Mouse (Mus musculus) embryonic facial prominence, embryonic 14.5 days (tissue): Measurements from ENCODE around the gene Insyn1. TPM values are rescaled to one million over a fixed set of nuclear protein-coding genes. Genes with fewer than 3 reads are reported as not detected.
A peak's percentile ranks its signal among the peaks of the same experiment; 100 is the strongest.

Experiments used
- ATAC-seq: fragments of 200-750 bp; cut with Nextera tagmentation; 2 replicates; pipeline ENCODE4 v1.8.0; 2017; ENCODE audit warnings: low read depth, moderate number of reproducible peaks, moderate TSS enrichment
- DNase-seq: peaks from one replicate; pipeline ENCODE4 v3.0.0-alpha.2; 2015; ENCODE audit warnings: low spot score
- H3K27ac ChIP-seq: fragments of 300-500 bp; sonication (generic); replicated peaks from 2 replicates; pipeline ENCODE4 v1.5.1; 2014; ENCODE audit warnings: low read depth, mild to moderate bottlenecking, low read length, moderate library complexity
- H3K27me3 ChIP-seq: fragments of 300-500 bp; sonication (generic); replicated peaks from 2 replicates; pipeline ENCODE4 v1.6.1; 2014; ENCODE audit warnings: low read length; ENCODE audit not compliant: control insufficient read depth, insufficient read depth
- H3K36me3 ChIP-seq: fragments of 300-500 bp; sonication (generic); 2 replicates; pipeline ENCODE4 v1.6.1; 2014; ENCODE audit warnings: low read length, mixed read lengths; ENCODE audit not compliant: control insufficient read depth, insufficient read depth
- H3K4me1 ChIP-seq: fragments of 300-500 bp; sonication (generic); 2 replicates; pipeline ENCODE4 v1.6.1; 2014; ENCODE audit warnings: antibody characterized with exemption, low read length; ENCODE audit not compliant: control insufficient read depth, insufficient read depth
- H3K4me2 ChIP-seq: fragments of 300-500 bp; sonication (generic); 2 replicates; pipeline ENCODE4 v1.6.1; 2014; ENCODE audit warnings: low read depth, mild to moderate bottlenecking, low read length, moderate library complexity, mixed read lengths
- H3K4me3 ChIP-seq: fragments of 300-500 bp; sonication (generic); 2 replicates; pipeline ENCODE4 v1.5.1; 2014; ENCODE audit warnings: low read depth, mild to moderate bottlenecking, low read length
- H3K9ac ChIP-seq: fragments of 300-500 bp; sonication (generic); 2 replicates; pipeline ENCODE4 v1.6.1; 2014; ENCODE audit warnings: low read depth, mild to moderate bottlenecking, low read length, moderate library complexity, mixed read lengths
- H3K9me3 ChIP-seq: fragments of 300-500 bp; sonication (generic); 2 replicates; pipeline ENCODE4 v1.6.1; 2016; ENCODE audit warnings: low read length; ENCODE audit not compliant: control insufficient read depth
- WGBS: fragments of 180-500 bp; shearing (Covaris S2); extraction: QIAGEN DNeasy Blood & Tissue Kit; methylation state at CpG from one replicate; pipeline ENCODE4 v1.1.7; 2014; 5-methylcytosine and 5-hydroxymethylcytosine counted together
- polyA plus RNA-seq: library from polyadenylated mRNA; unstranded; fragments of >200 nt; fragmentation: Nextera tagmentation; extraction: Ambion mirVana; gene quantifications from 2 replicates; pipeline ENCODE4 v1.2.1, GENCODE M21; 2014

The Insyn1 gene
- polyA plus RNA-seq, 1 experiment from 2014 or later = 4.9 TPM

DNA sequence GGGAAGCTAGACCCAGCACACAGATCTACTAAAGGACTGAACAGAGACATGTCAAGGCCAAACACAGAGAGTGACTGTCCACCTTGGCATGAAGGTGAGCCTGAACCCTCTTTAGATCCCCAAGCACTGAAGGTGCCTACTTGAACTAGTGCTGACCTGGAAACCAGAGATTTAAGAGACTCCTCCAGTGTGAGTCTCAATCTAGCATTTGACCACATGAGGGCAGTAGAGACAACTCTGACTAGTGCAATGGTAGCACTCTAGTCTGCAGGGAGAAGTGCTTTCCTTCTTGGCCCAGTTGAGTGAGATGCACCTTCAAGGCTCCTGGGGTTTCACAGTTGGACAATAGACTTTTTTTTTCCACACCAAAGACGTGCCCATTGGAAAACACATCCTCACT is 46.4 kb downstream of the Insyn1 start:
- peaks cover 67% of the 10 kb centered on the region for H3K36me3 ChIP-seq
- ATAC-seq = 0 out of 2 replicates have a peak, but pooled peaks have one; percentile 48
- WGBS = 69% methylated on average over 1 of the region's 1 CpGs

DNA sequence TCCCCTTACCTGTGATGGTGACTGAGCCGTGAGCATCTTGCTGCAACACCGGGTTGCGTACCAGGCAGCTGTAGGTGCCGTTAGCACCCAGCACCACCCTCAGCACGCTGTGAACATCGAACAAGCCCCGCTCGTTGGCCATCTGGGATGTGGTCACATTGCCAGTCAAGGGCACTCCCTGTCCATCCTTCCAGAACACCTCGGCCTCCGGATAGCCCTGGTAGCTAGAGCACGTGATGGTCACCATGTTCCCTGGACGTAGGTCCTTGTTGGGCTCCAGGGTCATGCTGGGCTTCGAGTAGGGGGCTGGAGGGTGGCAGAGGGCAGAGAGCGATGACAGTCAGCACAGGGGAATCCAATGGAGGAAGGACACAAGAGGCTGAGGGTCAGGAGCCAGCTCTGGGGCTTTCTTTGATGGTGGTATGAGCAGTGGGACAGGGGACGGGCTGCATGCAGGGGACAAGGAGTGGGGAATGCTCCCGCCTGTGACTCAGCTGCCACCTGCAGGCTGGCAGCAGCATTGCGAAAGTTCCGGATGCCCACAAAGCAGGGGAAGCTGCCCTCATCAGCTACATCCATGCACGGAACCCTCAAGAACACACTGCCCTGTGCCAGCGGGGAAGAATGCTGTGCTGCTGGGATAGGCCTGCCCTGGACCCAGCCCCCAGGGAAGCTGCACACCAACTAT is 47.2 kb downstream of the Insyn1 start:
- H3K9me3 ChIP-seq = no peaks in the 10 kb centered on the region
- H3K27ac ChIP-seq = no peak overlapping the region
- DNase-seq (no peak), ATAC-seq (peak; percentile 35; the same call in 1 of the 2 replicates)
- H3K9ac ChIP-seq = no peak overlapping the region
- H3K4me1 ChIP-seq = no peaks in the 10 kb centered on the region
- 78% methylated on average over 19 of the region's 20 CpGs for WGBS
- peaks cover 66% of the 10 kb centered on the region for H3K36me3 ChIP-seq
- H3K27me3 ChIP-seq = no peaks in the 10 kb centered on the region
- H3K4me2 ChIP-seq = no peak overlapping the region
- H3K4me3 ChIP-seq = no peak overlapping the region

More for the DNA sequence above, 46.4 kb downstream of the Insyn1 start:
- H3K4me2 ChIP-seq = no peak overlapping the region
- no peaks in the 10 kb centered on the region for H3K4me1 ChIP-seq
- DNase-seq = peak; percentile 79
- H3K9me3 ChIP-seq = no peaks in the 10 kb centered on the region
- H3K27ac ChIP-seq = no peak overlapping the region
- H3K4me3 ChIP-seq = no peak overlapping the region
- H3K9ac ChIP-seq = no peak overlapping the region
- H3K27me3 ChIP-seq = no peaks in the 10 kb centered on the region

DNA sequence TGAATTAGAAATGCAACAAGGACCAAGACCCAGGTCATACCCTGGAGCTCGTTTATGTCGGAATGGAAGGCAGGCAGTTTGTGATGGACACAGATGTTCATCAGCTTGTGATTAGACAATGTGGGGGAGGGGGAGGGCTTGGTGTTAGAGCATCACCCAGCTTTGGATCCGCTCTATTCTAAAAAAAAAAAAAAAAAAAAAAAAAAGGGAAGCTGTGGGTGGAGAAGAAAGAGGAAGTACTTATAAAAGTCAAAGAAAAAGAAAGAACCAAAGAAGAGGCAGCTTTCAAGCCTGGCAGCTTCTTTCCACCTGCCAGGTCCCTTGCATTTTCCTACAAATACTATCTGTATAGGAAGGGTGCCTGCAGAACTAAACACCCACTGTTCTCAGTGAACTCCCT is 49.4 kb downstream of the Insyn1 start:
- H3K9me3 ChIP-seq = no peaks in the 10 kb centered on the region
- DNase-seq (no peak), ATAC-seq (no peak)
- no peak overlapping the region for H3K4me2 ChIP-seq
- WGBS = 62% methylated on average over 3 of the region's 3 CpGs
- no peak overlapping the region for H3K4me3 ChIP-seq
- H3K4me1 ChIP-seq = peaks cover 6% of the 10 kb centered on the region
- peaks cover 54% of the 10 kb centered on the region for H3K36me3 ChIP-seq
- H3K27ac ChIP-seq = no peak overlapping the region
- H3K9ac ChIP-seq = no peak overlapping the region
- H3K27me3 ChIP-seq = no peaks in the 10 kb centered on the region

DNA sequence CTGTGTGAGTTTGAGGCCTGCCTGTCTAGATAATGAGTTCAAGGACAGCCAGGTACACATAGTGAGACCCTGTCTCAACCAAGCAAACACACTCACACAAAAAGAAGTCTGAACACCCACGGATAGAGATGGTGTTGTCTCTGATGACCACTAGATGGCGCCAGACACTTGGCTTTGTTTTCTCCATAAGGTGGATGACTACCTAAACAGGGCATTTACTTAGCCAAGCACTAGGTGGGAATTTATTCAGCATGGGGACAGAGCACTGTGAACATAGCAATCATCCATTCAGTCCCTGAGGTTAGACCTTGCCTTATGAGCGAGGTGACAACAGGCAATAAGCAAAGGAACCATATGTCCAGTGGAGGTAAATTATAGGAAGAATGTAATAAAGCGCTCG is 51.5 kb downstream of the Insyn1 start:
- Histone ChIP-seq H3K4me1 (peaks cover 6% of the 10 kb centered on the region), H3K9me3 (no peaks in the 10 kb centered on the region), H3K4me2 (no peak overlapping the region), H3K9ac (no peak overlapping the region), H3K4me3 (no peak overlapping the region), H3K27me3 (no peaks in the 10 kb centered on the region), H3K36me3 (peaks cover 43% of the 10 kb centered on the region), H3K27ac (no peak overlapping the region)
- ATAC-seq (peak; percentile 51; the same call in 1 of the 2 replicates), DNase-seq (peak; percentile 81)
- 49% methylated on average over 5 of the region's 5 CpGs for WGBS

DNA sequence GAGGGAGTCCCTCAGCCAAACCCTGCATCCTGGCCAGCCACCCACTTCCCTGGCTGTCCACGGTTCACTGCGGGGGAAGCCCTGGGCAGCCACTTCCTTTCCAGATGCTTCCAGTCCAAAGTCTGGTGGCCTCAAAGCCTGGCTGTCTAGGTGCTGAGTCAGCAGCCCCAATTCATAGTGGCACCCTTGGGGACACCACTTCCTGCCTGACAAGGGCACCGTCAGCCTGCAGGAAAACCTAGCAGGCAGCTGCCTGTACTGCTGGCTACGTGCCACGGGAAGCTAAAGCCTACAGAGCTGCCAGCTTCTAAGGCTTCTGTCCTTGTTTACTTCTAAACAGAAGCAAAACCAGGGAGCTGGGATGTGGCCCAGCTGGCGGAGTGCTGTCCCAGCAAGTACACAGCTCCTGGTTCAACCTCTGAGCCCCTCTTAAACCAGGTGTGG is 53.5 kb downstream of the Insyn1 start:
- Histone ChIP-seq H3K9me3 (no peaks in the 10 kb centered on the region), H3K27ac (no peak overlapping the region), H3K4me1 (peaks cover 10% of the 10 kb centered on the region), H3K36me3 (peaks cover 28% of the 10 kb centered on the region), H3K27me3 (no peaks in the 10 kb centered on the region), H3K4me2 (no peak overlapping the region), H3K9ac (peak overlapping the region; percentile 42; the same call in 1 of the 2 replicates), H3K4me3 (no peak overlapping the region)
- peak; percentile 92 for DNase-seq
- 40% methylated on average over 6 of the region's 6 CpGs for WGBS
- peak; percentile 53 for ATAC-seq

DNA sequence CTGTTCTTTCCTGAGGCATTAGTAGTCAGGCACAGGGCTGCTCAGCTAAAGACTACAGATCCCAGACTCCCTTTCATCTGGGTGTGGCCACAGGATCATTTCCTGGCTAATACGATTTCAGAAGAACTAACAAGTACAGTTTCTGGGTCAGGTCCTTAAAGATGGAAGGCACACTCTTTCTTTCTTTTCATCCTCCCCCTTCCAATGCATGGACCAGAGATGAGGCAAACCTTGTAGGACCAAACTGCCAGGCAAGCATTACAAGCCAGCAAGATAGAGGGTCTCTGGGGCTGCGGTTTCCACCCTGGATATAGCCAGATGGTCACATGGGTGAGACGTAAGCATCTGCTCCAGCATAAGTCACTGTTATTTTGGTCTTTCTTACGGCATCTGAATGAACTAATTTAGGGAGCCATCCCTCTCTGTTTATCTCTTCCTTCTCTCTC is 56.5 kb downstream of the Insyn1 start:
- H3K4me2 ChIP-seq = 0 out of 2 replicates have a peak overlapping the region, but pooled peaks have one; percentile 13
- H3K27ac ChIP-seq = no peak overlapping the region
- no peak overlapping the region for H3K4me3 ChIP-seq
- ATAC-seq (no peak), DNase-seq (no peak)
- H3K4me1 ChIP-seq = peaks cover 22% of the 10 kb centered on the region
- H3K36me3 ChIP-seq = peaks cover 7% of the 10 kb centered on the region; the same call in 1 of the 2 replicates
- WGBS = 59% methylated on average over 4 of the region's 4 CpGs
- H3K9ac ChIP-seq = no peak overlapping the region
- H3K9me3 ChIP-seq = no peaks in the 10 kb centered on the region
- H3K27me3 ChIP-seq = no peaks in the 10 kb centered on the region

DNA sequence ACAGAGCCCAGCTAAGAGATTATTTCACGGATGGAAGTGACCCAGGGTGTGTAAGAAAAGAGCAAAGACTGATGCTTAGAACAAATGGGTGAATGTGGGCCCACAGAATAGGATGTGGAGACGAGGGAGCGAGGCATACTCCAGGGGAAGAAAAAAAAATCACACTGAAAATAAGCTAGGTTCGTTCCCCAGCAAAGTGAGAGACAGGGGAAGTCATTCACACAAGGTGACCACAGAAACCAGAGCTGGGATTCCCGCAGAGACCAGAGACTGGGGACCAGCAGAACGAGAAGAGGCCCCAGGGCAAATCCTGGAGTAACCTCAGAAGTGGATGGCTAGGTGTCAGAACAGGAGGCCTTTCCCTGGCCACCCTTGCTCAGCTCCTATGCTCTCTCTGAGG is 57.0 kb downstream of the Insyn1 start:
- peaks cover 2% of the 10 kb centered on the region; the same call in 1 of the 2 replicates for H3K36me3 ChIP-seq
- H3K9me3 ChIP-seq = no peaks in the 10 kb centered on the region
- no peak overlapping the region for H3K4me3 ChIP-seq
- ATAC-seq = no peak
- no peak overlapping the region for H3K9ac ChIP-seq
- DNase-seq = no peak
- no peak overlapping the region for H3K4me2 ChIP-seq
- no peaks in the 10 kb centered on the region for H3K27me3 ChIP-seq
- peaks cover 22% of the 10 kb centered on the region for H3K4me1 ChIP-seq
- no peak overlapping the region for H3K27ac ChIP-seq
- 48% methylated on average over 6 of the region's 6 CpGs for WGBS

DNA sequence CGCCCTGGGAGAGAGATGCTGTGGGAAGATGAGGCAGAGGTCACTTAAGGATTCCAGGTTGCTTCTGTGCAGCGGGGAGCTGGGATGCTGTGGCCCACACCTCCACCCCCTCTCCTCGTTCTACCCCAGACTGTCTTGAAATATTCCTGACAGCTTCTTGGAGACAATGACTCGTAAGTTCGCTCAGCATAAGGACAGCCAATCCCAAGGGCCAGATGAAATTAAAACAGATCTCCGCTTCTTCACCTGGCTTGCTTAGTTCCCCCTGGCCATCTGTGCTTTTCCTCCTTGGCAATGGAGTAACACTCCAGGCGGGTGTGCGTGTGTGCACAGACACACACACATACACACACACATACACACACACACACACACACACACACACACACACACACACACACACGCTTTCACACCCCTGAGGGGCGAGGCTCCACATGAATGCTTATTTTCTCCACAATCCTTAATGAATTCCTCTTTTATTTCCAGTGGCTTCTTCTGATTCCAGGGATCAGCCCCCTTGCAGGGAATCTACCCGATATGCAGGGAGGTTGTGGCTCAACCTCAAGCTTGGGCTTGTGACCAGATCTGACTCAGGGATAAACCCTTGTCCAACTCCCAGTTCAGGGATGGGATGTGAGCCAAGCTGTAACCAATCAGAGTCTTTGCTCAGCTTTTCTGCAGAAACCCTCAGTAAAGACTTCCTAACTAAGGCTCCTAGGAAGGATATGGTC is 58.4 kb downstream of the Insyn1 start:
- Histone ChIP-seq H3K27me3 (no peaks in the 10 kb centered on the region), H3K9me3 (no peaks in the 10 kb centered on the region), H3K36me3 (no peaks in the 10 kb centered on the region), H3K9ac (no peak overlapping the region; the same call in 1 of the 2 replicates), H3K4me2 (no peak overlapping the region), H3K27ac (no peak overlapping the region), H3K4me3 (no peak overlapping the region), H3K4me1 (peaks cover 20% of the 10 kb centered on the region)
- DNase-seq (peak; percentile 85), ATAC-seq (peak; percentile 61)
- 74% methylated on average over 11 of the region's 11 CpGs for WGBS
